Mouse (Mus musculus) cerebellum, adult 11-12 months (tissue): Measurements from ENCODE around the gene Fat3.

Experiments used
- DNase-seq: peaks from one replicate; pipeline ENCODE4 v3.0.0; 2022

Gene Fat3

GRCm38 (mm10) chr9:16428589-16428988 lies 72.5 kb downstream of the Fat3 start:
- DNase-seq = no peak

- DNase-seq = no peak
Measured at GRCm38 (mm10) chr9:16422707-16423106, 78.4 kb downstream of the Fat3 start.

- DNase-seq = no peak
Measured at GRCm38 (mm10) chr9:16402815-16403214, 98.3 kb downstream of the Fat3 start.

- peak; percentile 6 for DNase-seq
Measured at GRCm38 (mm10) chr9:16398734-16399686, 102.1 kb downstream of the Fat3 start.

- no peak for DNase-seq
Measured at GRCm38 (mm10) chr9:16389141-16389540, 111.9 kb downstream of the Fat3 start.

- DNase-seq = no peak
Measured at GRCm38 (mm10) chr9:16387527-16387926, 113.6 kb downstream of the Fat3 start.

- no peak for DNase-seq
Measured at GRCm38 (mm10) chr9:16363713-16364112, 137.4 kb downstream of the Fat3 start.

- DNase-seq = no peak
Measured at GRCm38 (mm10) chr9:16361811-16362210, 139.3 kb downstream of the Fat3 start.

GRCm38 (mm10) chr9:16356636-16357035 lies 144.4 kb downstream of the Fat3 start:
- no peak for DNase-seq

GRCm38 (mm10) chr9:16354906-16355305 lies 146.2 kb downstream of the Fat3 start:
- DNase-seq = no peak

- no peak for DNase-seq
Measured at GRCm38 (mm10) chr9:16353049-16353724, 147.9 kb downstream of the Fat3 start.

GRCm38 (mm10) chr9:16352486-16353048 lies 148.5 kb downstream of the Fat3 start:
- no peak for DNase-seq

GRCm38 (mm10) chr9:16344902-16345855 lies 155.9 kb downstream of the Fat3 start:
- no peak for DNase-seq

GRCm38 (mm10) chr9:16343191-16343590 lies 157.9 kb downstream of the Fat3 start:
- DNase-seq = no peak

GRCm38 (mm10) chr9:16342577-16342976 lies 158.5 kb downstream of the Fat3 start:
- no peak for DNase-seq

GRCm38 (mm10) chr9:16330290-16330984 lies 170.6 kb downstream of the Fat3 start:
- DNase-seq = no peak

- no peak for DNase-seq
Measured at GRCm38 (mm10) chr9:16318957-16319356, 182.1 kb downstream of the Fat3 start.

- no peak for DNase-seq
Measured at GRCm38 (mm10) chr9:16312599-16313197, 188.4 kb downstream of the Fat3 start.

GRCm38 (mm10) chr9:16310855-16311848 lies 189.9 kb downstream of the Fat3 start:
- no peak for DNase-seq

- no peak for DNase-seq
Measured at GRCm38 (mm10) chr9:16310305-16310704, 190.8 kb downstream of the Fat3 start.
